Mouse (Mus musculus): ENCODE measurements around the gene Styx. TPM values are rescaled to one million over a fixed set of nuclear protein-coding genes. Genes with fewer than 3 reads are reported as not detected.

Gene Styx
- 6.1 TPM for polyA plus RNA-seq (2017; shearing (Covaris generic))

DNA sequence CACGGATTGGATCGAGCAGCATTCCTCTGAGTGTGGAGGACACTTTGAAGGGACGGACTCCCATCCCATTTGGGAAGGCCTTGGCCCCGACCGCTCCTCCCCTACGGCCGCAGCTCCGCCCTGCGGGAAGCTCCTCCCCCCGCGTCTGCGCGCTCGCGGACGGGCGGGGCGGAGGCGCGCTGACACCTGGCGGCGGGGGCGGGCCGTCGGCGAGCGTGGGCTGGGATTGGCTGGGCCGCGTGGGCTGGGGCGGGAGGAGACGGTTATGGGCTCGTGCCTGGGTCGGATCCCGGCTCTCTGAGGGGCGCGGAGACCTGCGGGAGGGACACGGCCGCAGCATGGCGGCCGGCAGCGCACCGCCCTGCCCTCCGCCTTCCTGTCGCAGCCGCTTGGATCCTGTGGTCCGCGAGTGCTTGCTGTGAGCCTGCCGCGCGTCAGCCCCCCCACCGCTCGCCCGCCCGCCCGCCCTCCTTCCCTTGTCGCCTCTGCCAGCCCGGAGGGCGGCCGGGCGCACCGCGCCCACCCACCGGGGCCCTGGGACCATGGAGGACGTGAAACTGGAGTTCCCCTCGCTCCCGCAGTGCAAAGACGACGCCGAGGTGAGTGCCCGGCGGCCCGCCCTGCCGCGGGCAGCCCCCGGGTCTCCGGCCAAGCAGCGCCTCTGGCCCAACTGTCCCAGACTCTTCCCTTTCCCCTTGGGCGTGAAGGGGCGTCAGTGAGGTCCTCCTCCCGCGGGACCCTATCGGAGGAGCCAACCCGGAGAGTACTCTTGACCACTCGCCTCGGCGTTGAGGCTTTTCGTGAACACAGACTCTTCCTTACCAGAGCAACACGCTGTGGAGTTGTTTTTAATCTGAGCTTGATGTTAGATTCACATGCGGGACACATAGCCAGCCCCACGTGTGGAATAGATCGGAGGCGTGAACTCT lies at the start of gene Styx:
Gene Styx, plus strand, starts transcription at position 163 of the 929 bp plus-strand sequence.

GRCm38 (mm10) chr14:45318426-45319236 lies 32.3 kb upstream of the Styx start, which contains the start of gene Ero1l:
TSS of gene Ero1l (minus strand) at chr14:45318771.

DNA sequence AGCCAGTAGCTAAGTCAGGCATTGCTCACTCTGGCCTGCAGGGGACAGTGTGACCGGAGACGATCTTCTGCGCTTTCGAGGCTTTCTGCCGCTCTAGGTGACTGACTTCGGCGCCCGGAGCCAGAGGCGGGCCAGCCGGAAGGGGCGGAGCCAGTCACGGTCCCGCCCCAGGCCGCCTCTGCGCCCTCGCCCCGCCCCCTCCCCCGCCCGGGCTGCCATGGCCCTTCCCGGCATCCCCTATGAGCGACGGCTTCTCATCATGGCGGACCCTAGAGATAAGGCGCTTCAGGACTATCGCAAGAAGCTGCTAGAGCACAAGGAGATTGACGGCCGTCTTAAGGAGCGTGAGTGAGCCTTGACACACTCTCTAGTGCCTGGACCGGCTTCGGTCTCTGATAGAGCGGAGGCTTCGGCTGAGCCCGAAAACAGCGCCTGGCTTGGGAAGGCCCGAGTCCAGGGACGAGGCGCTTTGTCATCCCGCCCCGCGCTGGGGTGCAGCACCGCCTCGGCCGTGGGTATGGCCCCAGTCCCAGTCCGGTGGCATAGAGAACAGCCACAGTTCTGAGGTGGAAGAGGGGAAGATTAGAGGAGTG lies 21.2 kb upstream of the Styx start, which contains the start of gene Psmc6:
Gene Psmc6, plus strand, starts transcription at position 200 of the 593 bp plus-strand sequence.

DNA sequence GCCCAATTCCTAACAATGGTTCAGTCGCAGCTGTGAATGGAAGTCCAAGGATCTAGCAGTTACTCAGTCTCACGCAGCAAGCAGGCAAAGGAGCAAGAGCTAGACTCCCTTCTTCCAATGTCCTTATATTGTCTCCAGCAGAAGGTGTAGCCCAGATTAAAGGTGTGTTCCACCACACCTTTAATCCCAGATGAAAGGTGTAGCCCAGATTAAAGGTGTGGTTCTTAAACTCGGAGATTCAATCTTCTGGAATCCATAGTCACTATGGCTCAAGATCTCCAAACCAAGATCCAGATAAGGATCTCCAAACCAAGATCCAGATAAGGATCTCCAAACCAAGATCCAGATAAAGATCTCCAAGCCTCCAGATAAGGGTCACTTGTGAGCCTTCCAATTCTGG lies 53.9 kb downstream of the Styx start, which contains the start of gene Gnpnat1:
Gene Gnpnat1, minus strand, starts transcription at position 101 of the 400 bp plus-strand sequence.

Other genes starting within 250 kb of the Styx start
- gene Gpr137c, start 131.4 kb upstream of the Styx start, polyA plus RNA-seq (2017; shearing (Covaris generic)): 2.7 TPM
- gene Txndc16, start 130.8 kb upstream of the Styx start, polyA plus RNA-seq (2017; shearing (Covaris generic)): 10.1 TPM
- 66.5 TPM for gene Ero1l, start 32.3 kb upstream of the Styx start, polyA plus RNA-seq (2017; shearing (Covaris generic))
- 110 TPM for gene Psmc6, start 21.3 kb upstream of the Styx start, polyA plus RNA-seq (2017; shearing (Covaris generic))
- gene Gnpnat1, start 53.8 kb downstream of the Styx start, polyA plus RNA-seq (2017; shearing (Covaris generic)): 40.4 TPM
- 0.26 TPM for gene Fermt2, start 179.0 kb downstream of the Styx start, polyA plus RNA-seq (2017; shearing (Covaris generic))